Mouse (Mus musculus) cerebellum, adult 2 months (tissue): Measurements from ENCODE around the gene Ccnf.

Experiments
- CTCF ChIP-seq: fragments of 200-500 bp; IDR thresholded peaks from 2 replicates; pipeline ENCODE4 v1.5.1; 2011; ENCODE audit warnings: low read depth, mild to moderate bottlenecking, control low read depth, low read length, moderate library complexity, borderline replicate concordance; ENCODE audit not compliant: insufficient read depth
- POLR2A ChIP-seq: fragments of 200-500 bp; IDR thresholded peaks from 2 replicates; pipeline ENCODE4 v1.6.1; 2011; ENCODE audit warnings: low read length, control low read depth, borderline replicate concordance; ENCODE audit not compliant: insufficient read depth

- TF ChIP-seq CTCF, result no peak
- no peak for TF ChIP-seq POLR2A
Observed at GRCm38 (mm10) chr17:24300651-24301050, 49.4 kb upstream of the Ccnf start.
